Mouse (Mus musculus) embryonic facial prominence, embryonic 11.5 days (tissue): ENCODE measurements around the gene Bik. TPM values are rescaled to one million over a fixed set of nuclear protein-coding genes. Genes with fewer than 3 reads are reported as not detected.

Source experiments
- ATAC-seq: fragments of 200-750 bp; cut with Nextera tagmentation; replicated peaks from 2 replicates; pipeline ENCODE4 v1.8.0; 2017; ENCODE audit warnings: low read depth; ENCODE audit not compliant: insufficient number of reproducible peaks, low FRiP score, low TSS enrichment
- DNase-seq: peaks from one replicate; pipeline ENCODE4 v3.0.0-alpha.2; 2015; ENCODE audit warnings: low spot score
- H3K27ac ChIP-seq: fragments of 300-500 bp; sonication (generic); replicated peaks from 2 replicates; pipeline ENCODE4 v1.5.1; 2014; ENCODE audit warnings: mild to moderate bottlenecking, low read depth, low read length, control low read depth
- H3K27me3 ChIP-seq: fragments of 300-500 bp; sonication (generic); 2 replicates; pipeline ENCODE4 v1.6.1; 2014; ENCODE audit warnings: mild to moderate bottlenecking, low read length, moderate library complexity, mixed read lengths; ENCODE audit not compliant: control insufficient read depth, insufficient read depth
- H3K36me3 ChIP-seq: fragments of 300-500 bp; sonication (generic); replicated peaks from 2 replicates; pipeline ENCODE4 v1.6.1; 2014; ENCODE audit warnings: low read depth, mild to moderate bottlenecking, low read length, moderate library complexity, mixed read lengths; ENCODE audit not compliant: control insufficient read depth, insufficient read depth
- H3K4me1 ChIP-seq: fragments of 300-500 bp; sonication (generic); 2 replicates; pipeline ENCODE4 v1.6.1; 2014; ENCODE audit warnings: low read length, mixed read lengths; ENCODE audit not compliant: control insufficient read depth, insufficient read depth
- H3K4me2 ChIP-seq: fragments of 300-500 bp; sonication (generic); 2 replicates; pipeline ENCODE4 v1.6.1; 2014; ENCODE audit warnings: low read depth, mild to moderate bottlenecking, control low read depth, low read length, moderate library complexity
- H3K4me3 ChIP-seq: fragments of 300-500 bp; sonication (generic); 2 replicates; pipeline ENCODE4 v1.5.1; 2014; ENCODE audit warnings: low read depth, low read length, control low read depth
- H3K9ac ChIP-seq: fragments of 300-500 bp; sonication (generic); replicated peaks from 2 replicates; pipeline ENCODE4 v1.6.1; 2014; ENCODE audit warnings: mild to moderate bottlenecking, control low read depth, low read length
- H3K9me3 ChIP-seq: fragments of 300-500 bp; sonication (generic); replicated peaks from 2 replicates; pipeline ENCODE4 v1.6.1; 2016; ENCODE audit warnings: mild to moderate bottlenecking, low read length, inconsistent platforms, mixed read lengths; ENCODE audit not compliant: control insufficient read depth
- WGBS: fragments of 180-500 bp; shearing (Covaris S2); extraction: QIAGEN DNeasy Blood & Tissue Kit; methylation state at CpG from one replicate; pipeline ENCODE4 v1.1.7; 2014; 5-methylcytosine and 5-hydroxymethylcytosine counted together
- polyA plus RNA-seq: library from polyadenylated mRNA; unstranded; fragments of >200 nt; fragmentation: Nextera tagmentation; extraction: Ambion mirVana; gene quantifications from 2 replicates; pipeline ENCODE4 v1.2.1, GENCODE M21; 2014

Bik gene
- polyA plus RNA-seq, 1 experiment from 2014 or later = 2.7 TPM

GRCm38 (mm10) chr15:83530233-83530632 is 3.6 kb downstream of the Bik start:
- no peak for DNase-seq
- Histone ChIP-seq H3K27me3 (peaks cover 26% of the 10 kb centered on the region), H3K27ac (no peak overlapping the region), H3K4me2 (no peak overlapping the region), H3K4me1 (no peaks in the 10 kb centered on the region), H3K36me3 (no peaks in the 10 kb centered on the region), H3K4me3 (no peak overlapping the region), H3K9me3 (no peaks in the 10 kb centered on the region), H3K9ac (no peak overlapping the region)
- WGBS = 64% methylated on average over 9 of the region's 9 CpGs
- no peak for ATAC-seq

DNA sequence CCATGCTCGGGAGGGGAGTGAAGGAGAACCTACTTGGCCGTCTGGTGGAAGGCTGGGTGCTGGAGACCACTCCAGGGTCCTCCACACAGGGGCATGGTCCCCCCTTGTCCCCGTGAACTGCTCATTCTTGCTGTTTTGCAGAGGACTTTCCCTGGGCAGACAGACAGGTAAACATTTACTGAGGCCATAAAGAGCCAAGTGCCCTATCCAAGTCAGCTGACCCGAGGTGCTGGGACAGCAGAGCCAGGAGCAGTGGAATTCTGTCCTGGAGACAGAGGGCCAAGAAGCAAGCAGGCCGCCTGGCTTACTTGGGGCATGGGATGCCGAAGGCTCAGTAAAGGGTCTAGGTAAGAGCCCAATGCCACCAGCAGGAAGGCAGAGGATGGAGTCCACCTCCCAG is 4.0 kb downstream of the Bik start:
- Histone ChIP-seq H3K36me3 (no peaks in the 10 kb centered on the region), H3K27ac (no peak overlapping the region), H3K4me3 (no peak overlapping the region), H3K4me1 (no peaks in the 10 kb centered on the region), H3K9me3 (no peaks in the 10 kb centered on the region), H3K4me2 (no peak overlapping the region), H3K9ac (no peak overlapping the region), H3K27me3 (peaks cover 25% of the 10 kb centered on the region)
- ATAC-seq (no peak), DNase-seq (no peak)
- WGBS = 81% methylated on average over 6 of the region's 6 CpGs

- no peaks in the 10 kb centered on the region for H3K36me3 ChIP-seq
- no peak overlapping the region for H3K27ac ChIP-seq
- ATAC-seq = no peak
- 83% methylated on average over 5 of the region's 5 CpGs for WGBS
- no peak overlapping the region for H3K4me2 ChIP-seq
- H3K27me3 ChIP-seq = peaks cover 13% of the 10 kb centered on the region
- H3K4me1 ChIP-seq = no peaks in the 10 kb centered on the region
- no peak overlapping the region for H3K4me3 ChIP-seq
- H3K9ac ChIP-seq = no peak overlapping the region
- DNase-seq = no peak
- H3K9me3 ChIP-seq = no peaks in the 10 kb centered on the region
Measured at GRCm38 (mm10) chr15:83531961-83532469, 5.4 kb downstream of the Bik start.

DNA sequence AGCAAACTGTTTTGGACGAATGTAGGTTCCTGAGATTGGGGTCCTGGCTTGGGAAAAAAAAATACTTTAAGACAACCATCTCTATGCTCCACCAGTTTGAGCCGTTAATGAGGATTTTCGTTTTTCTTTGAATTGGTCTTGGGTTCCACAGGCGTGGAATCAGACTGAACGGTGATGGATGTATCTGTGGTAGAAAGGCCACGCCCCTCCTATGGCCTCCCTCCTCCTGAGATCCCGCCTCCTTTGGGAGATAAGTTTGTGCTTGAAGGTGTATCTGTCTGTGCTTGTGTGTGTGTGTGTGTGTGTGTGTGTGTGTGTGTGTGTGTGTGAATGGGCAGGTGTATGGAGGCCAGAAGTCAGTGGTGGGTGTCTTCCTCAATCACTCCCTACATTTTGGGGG is 5.9 kb downstream of the Bik start:
- H3K4me1 ChIP-seq = no peaks in the 10 kb centered on the region
- no peak overlapping the region for H3K4me2 ChIP-seq
- no peaks in the 10 kb centered on the region for H3K36me3 ChIP-seq
- no peak overlapping the region for H3K27ac ChIP-seq
- no peak overlapping the region for H3K4me3 ChIP-seq
- no peaks in the 10 kb centered on the region for H3K9me3 ChIP-seq
- 76% methylated on average over 7 of the region's 7 CpGs for WGBS
- ATAC-seq = no peak
- H3K27me3 ChIP-seq = peaks cover 7% of the 10 kb centered on the region
- no peak for DNase-seq
- H3K9ac ChIP-seq = no peak overlapping the region

- Histone ChIP-seq H3K9ac (no peak overlapping the region), H3K27me3 (no peaks in the 10 kb centered on the region), H3K27ac (no peak overlapping the region), H3K4me1 (no peaks in the 10 kb centered on the region), H3K36me3 (no peaks in the 10 kb centered on the region), H3K9me3 (no peaks in the 10 kb centered on the region), H3K4me3 (no peak overlapping the region), H3K4me2 (no peak overlapping the region)
- no peak for DNase-seq
- no peak for ATAC-seq
- 71% methylated on average over 17 of the region's 17 CpGs for WGBS
Measured at GRCm38 (mm10) chr15:83534960-83535889, 8.6 kb downstream of the Bik start.

- ATAC-seq = no peak
Measured at GRCm38 (mm10) chr15:83535890-83536231, 9.2 kb downstream of the Bik start.

GRCm38 (mm10) chr15:83538855-83539254 is 12.2 kb downstream of the Bik start:
- ATAC-seq = no peak
- 97% methylated on average over 2 of the region's 2 CpGs for WGBS
- Histone ChIP-seq H3K4me3 (no peak overlapping the region), H3K4me1 (no peaks in the 10 kb centered on the region), H3K27me3 (no peaks in the 10 kb centered on the region), H3K9ac (no peak overlapping the region), H3K4me2 (no peak overlapping the region), H3K9me3 (no peaks in the 10 kb centered on the region), H3K27ac (no peak overlapping the region), H3K36me3 (no peaks in the 10 kb centered on the region)
- no peak for DNase-seq

More at GRCm38 (mm10) chr15:83535890-83536231, 9.2 kb downstream of the Bik start:
- H3K4me3 ChIP-seq = no peak overlapping the region
- H3K27me3 ChIP-seq = no peaks in the 10 kb centered on the region
- H3K4me1 ChIP-seq = no peaks in the 10 kb centered on the region
- WGBS = 92% methylated on average over 6 of the region's 6 CpGs
- DNase-seq = no peak
- no peaks in the 10 kb centered on the region for H3K36me3 ChIP-seq
- H3K4me2 ChIP-seq = no peak overlapping the region
- H3K9ac ChIP-seq = no peak overlapping the region
- H3K27ac ChIP-seq = no peak overlapping the region
- H3K9me3 ChIP-seq = no peaks in the 10 kb centered on the region

GRCm38 (mm10) chr15:83539905-83540304 is 13.2 kb downstream of the Bik start:
- ATAC-seq (no peak), DNase-seq (no peak)
- H3K9ac ChIP-seq = no peak overlapping the region
- no peak overlapping the region for H3K4me3 ChIP-seq
- 70% methylated on average over 4 of the region's 4 CpGs for WGBS
- no peaks in the 10 kb centered on the region for H3K36me3 ChIP-seq
- no peaks in the 10 kb centered on the region for H3K4me1 ChIP-seq
- no peaks in the 10 kb centered on the region for H3K27me3 ChIP-seq
- no peaks in the 10 kb centered on the region for H3K9me3 ChIP-seq
- H3K4me2 ChIP-seq = no peak overlapping the region
- no peak overlapping the region for H3K27ac ChIP-seq
